Comparison of ENCODE assay signal across 8 mouse cellular contexts in the genomic region with DNA sequence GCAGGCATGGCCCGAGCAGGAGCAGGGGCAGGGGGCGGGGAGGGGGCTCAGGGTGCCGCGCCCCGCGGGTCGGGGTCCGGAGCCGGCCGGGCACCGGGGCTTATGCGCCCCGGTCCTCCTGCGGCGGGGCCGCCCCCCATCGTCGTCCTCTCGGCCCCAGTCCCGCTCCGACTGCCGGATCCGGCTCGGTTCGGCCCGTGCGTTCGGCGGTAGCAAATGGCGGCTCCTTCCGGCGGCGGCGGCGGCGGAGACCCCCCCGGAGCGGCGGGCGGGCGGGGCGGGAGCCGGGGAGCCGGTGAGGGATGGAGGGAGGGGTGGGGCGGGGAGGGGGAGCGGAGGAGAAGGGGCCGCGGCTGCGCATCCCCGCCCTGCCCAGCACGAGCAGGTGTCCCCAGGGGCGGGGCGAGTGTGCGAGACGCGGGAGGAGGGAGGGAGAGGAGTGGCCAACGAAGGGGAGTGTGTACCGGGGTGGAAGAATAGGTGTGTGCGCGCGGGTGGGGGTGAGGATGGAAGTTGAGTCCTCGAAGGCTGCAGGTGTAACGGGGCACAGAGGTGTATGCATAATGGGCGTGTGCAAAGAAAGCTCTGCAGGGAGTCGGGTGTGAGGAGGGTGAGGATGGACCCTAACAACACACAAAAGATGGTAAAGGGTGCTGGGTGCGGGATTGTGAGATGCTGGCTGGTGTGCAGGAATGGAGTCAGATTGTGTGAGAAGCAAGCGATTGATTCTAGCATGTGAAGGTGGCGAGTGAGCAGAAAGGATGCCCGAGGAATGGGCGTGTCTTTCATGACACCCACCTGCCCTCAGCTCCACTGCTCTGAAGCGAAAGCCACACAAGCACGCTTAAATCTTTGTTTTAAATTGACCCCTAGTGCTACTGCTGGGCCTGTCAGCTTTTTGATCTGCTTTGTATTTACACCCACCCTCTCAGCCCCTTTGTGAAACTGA. TPM values are rescaled to one million over a fixed set of nuclear protein-coding genes. Genes with fewer than 3 reads are reported as not detected.
DNase-seq lines count a peak whose midpoint lies in the region; ATAC-seq and TF ChIP-seq lines count a peak whose summit lies in the region.

A gene (minus strand): TSS at position 217 of the 949 bp plus-strand sequence.

- H3K4me3 ChIP-seq in hindbrain, embryonic 10.5 days = peak within 1 kb of the TSS; percentile 96
- peak within 1 kb of the TSS; percentile 70 for H3K4me3 ChIP-seq in lung, embryonic 14.5 days (ENCODE audit: low read depth, low read length)

- H3K9me3 ChIP-seq in hindbrain, embryonic 10.5 days = no peaks in the 10 kb centered on the region
- no peaks in the 10 kb centered on the region for H3K9me3 ChIP-seq in lung, embryonic 14.5 days (ENCODE audit: low read depth, low read length)

- peak within 1 kb of the TSS; percentile 95 for H3K4me2 ChIP-seq in lung, embryonic 14.5 days

- peak within 1 kb of the TSS; percentile 72 for H3K9ac ChIP-seq in lung, embryonic 14.5 days

- peaks cover 37% of the 10 kb centered on the region for H3K36me3 ChIP-seq in hindbrain, embryonic 10.5 days
- H3K36me3 ChIP-seq in lung, embryonic 14.5 days (ENCODE audit: insufficient read depth) = peaks cover 18% of the 10 kb centered on the region

- under 1% methylated on average over 62 of the region's 72 CpGs for WGBS in hindbrain, embryonic 10.5 days
- WGBS in lung, embryonic 14.5 days = under 1% methylated on average over 61 of the region's 72 CpGs

- DNase-seq in CD4-positive, CD25-positive, alpha-beta regulatory T cell, adult 2 months (ENCODE audit: low read depth, low spot score) = peak; percentile 90
- DNase-seq in ZHBTc4 (ENCODE audit: low read depth, low spot score) = peak; percentile 85
- DNase-seq in embryo, embryonic 10.5 days (ENCODE audit: low spot score) = peak; percentile 81
- DNase-seq in hindbrain, embryonic 10.5 days (ENCODE audit: low spot score) = peak; percentile 63
- peak in 1 of 2 experiments; percentile 75 for DNase-seq in layer of hippocampus, adult 8-10 months (ENCODE audit: low spot score in 2 of 2)
- peak; percentile 80 for DNase-seq in lung, embryonic 14.5 days
- DNase-seq in retina, embryonic 14.5 days (ENCODE audit: low spot score) = peak; percentile 73
- DNase-seq in urinary bladder, postnatal 14 days (ENCODE audit: low spot score) = peak; percentile 77

- H3K4me1 ChIP-seq in hindbrain, embryonic 10.5 days (replicated peaks) = peaks cover 64% of the 10 kb centered on the region
- peaks cover 12% of the 10 kb centered on the region; the same call in 1 of the 2 replicates for H3K4me1 ChIP-seq in lung, embryonic 14.5 days (ENCODE audit: insufficient read depth)

- H3K27me3 ChIP-seq in hindbrain, embryonic 10.5 days (ENCODE audit: insufficient read depth, poor library complexity, severe bottlenecking) = peaks cover 37% of the 10 kb centered on the region; the same call in 1 of the 2 replicates
- peaks cover 30% of the 10 kb centered on the region for H3K27me3 ChIP-seq in lung, embryonic 14.5 days (ENCODE audit: insufficient read depth, low read length)

- H3K27ac ChIP-seq in hindbrain, embryonic 10.5 days = peak within 1 kb of the TSS; percentile 97
- H3K27ac ChIP-seq in lung, embryonic 14.5 days (ENCODE audit: low read depth) = peak within 1 kb of the TSS; percentile 46; the same call in 1 of the 2 replicates

- TF ChIP-seq CTCF in lung, embryonic 14.5 days (IDR thresholded peaks at IDR 0.05; ENCODE audit: low read depth) = no peak

- peak; percentile 16; the same call in 1 of the 2 replicates for ATAC-seq in lung, embryonic 14.5 days (ENCODE audit: insufficient read depth)

RNA-seq across cellular contexts. Expression of the gene that starts here (rescaled TPM):
- 1.2 and 1.6 TPM in 2 replicates for polyA plus RNA-seq in hindbrain, embryonic 10.5 days (2016; fragmentation: Nextera tagmentation; extraction: Ambion mirVana)
- total RNA-seq in layer of hippocampus, adult 8-10 months (2022) = 10 to 100 TPM; 14.8 to 21.9 (median 20.4) TPM
- polyA plus RNA-seq in lung, embryonic 14.5 days (2014; fragmentation: Nextera tagmentation; extraction: Ambion mirVana) = 0.99 and 1.5 TPM in 2 replicates
